Mouse (Mus musculus): ENCODE measurements around the gene Abcd3. TPM values are rescaled to one million over a fixed set of nuclear protein-coding genes. Genes with fewer than 3 reads are reported as not detected.
A peak's percentile ranks its signal among the peaks of the same experiment; 100 is the strongest.

Gene Abcd3
- polyA plus RNA-seq, 1 experiment from 2014 or later: 39.1 TPM

- Histone ChIP-seq H3K4me1 (replicated peaks) (peaks cover 40% of the 10 kb centered on the region), H3K27ac (0 out of 2 replicates have a peak overlapping the region, but pooled peaks have one; percentile 82), H3K27me3 (ENCODE audit: insufficient read depth, poor library complexity, severe bottlenecking) (peaks cover 70% of the 10 kb centered on the region), H3K9me3 (no peaks in the 10 kb centered on the region), H3K36me3 (no peaks in the 10 kb centered on the region), H3K4me3 (peak overlapping the region; percentile 69)
- DNase-seq (ENCODE audit: low spot score): no peak
- 8% methylated on average over 20 of the region's 20 CpGs for WGBS
These were observed 91.1 kb downstream of the Abcd3 start for GRCm38 (mm10) chr3:121723968-121724524.

DNA sequence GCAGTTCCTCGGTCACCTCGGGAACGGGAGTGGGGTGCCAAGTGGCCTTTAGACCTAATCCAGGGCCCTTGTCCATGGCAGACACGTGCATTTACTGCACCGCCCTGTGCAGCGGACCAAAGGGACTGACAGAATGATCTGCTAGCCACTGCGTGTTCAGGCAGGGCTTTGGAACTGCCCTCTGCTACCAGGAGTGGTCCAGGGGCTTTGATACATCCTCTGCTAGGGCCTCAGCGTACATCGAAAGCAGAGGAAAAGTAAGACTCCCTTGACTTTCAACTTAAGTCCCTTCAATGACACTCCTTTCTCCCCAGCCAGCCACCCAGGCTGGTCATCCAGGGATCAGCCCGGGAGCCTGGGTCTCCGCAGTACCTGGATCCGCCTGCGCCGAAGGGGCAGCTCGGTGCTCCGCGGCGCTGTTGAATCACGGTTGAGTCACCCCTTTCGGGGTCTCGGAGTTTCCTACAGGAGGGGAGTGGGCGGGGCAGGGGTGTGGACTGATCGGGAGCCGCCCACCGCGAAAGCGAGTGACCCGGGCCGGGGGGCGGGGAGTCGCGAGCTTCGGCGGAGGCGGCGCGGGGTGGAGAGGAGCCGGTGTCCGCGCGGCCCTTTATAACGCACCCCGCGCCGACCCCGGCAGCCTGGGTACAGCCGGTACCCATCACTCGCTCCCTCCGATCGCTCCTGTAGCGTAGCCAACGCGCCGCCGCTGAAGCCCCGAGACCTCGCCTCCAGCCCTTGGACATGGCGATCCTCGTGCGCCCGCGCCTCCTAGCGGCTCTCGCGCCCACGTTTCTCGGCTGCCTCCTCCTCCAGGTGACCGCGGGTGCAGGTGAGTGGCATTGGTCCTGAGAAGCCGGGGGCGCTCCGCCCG is 91.9 kb downstream of the Abcd3 start, which contains the start of gene F3:
TSS of gene F3 (plus strand) at position 567 of the 874 bp plus-strand sequence.
- Histone ChIP-seq H3K9me3 (no peaks in the 10 kb centered on the region), H3K27me3 (ENCODE audit: insufficient read depth, poor library complexity, severe bottlenecking) (peaks cover 72% of the 10 kb centered on the region), H3K4me1 (replicated peaks) (peaks cover 38% of the 10 kb centered on the region), H3K4me3 (peak within 1 kb of the TSS; percentile 69), H3K27ac (peak within 1 kb of the TSS; percentile 82), H3K36me3 (no peaks in the 10 kb centered on the region)
- DNase-seq (ENCODE audit: low spot score): peak; percentile 85
- WGBS: under 1% methylated on average over 73 of the region's 73 CpGs

- no peak for DNase-seq (ENCODE audit: low spot score)
- H3K27ac ChIP-seq: no peak overlapping the region
- no peaks in the 10 kb centered on the region for H3K9me3 ChIP-seq
- H3K4me1 ChIP-seq (replicated peaks): peaks cover 38% of the 10 kb centered on the region
- H3K36me3 ChIP-seq: no peaks in the 10 kb centered on the region
- peaks cover 68% of the 10 kb centered on the region for H3K27me3 ChIP-seq (ENCODE audit: insufficient read depth, poor library complexity, severe bottlenecking)
- WGBS: 64% methylated on average over 7 of the region's 7 CpGs
- H3K4me3 ChIP-seq: no peak overlapping the region
These were observed 93.4 kb downstream of the Abcd3 start for GRCm38 (mm10) chr3:121721691-121722070.

DNA sequence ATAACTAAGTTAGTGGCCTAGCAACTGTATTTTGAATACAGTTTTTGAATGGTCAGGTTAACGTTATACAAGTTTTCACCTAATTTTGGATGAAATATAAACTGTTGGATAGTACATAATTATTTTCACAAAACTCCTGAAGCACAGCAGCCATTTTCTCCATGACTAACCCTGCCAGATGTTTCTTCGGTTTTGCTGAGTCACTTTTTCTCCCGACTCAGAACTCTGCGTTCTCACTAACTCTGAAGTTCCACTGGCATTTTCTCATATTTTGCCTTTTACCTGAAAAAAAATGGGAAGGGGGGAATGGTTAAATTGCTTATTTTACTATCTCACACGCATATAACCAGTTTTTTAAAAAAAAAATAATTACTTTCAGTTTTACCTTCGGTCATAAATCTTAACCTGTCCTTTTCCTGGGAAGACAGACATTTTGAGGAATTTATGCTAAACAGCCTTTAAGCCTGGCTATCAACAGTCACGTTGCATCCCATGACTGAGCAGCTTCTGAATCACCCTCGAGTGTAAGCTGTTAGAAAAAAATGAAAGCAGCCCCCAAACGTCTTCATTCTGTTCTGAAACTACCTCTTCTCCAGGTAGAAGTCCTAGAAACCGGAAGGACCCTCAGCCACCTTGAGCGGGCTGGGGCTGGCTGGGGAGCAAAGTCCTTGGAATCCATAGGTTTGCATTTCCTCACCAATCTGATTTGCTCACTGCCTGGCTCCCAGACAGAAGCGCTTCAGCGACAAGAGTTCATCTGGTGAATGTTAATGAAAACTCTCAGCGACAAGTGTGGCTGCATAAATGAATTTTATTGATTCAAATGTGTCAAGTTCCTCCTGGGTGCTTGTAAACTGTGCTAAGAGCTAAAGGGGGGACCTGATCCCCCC is 94.1 kb downstream of the Abcd3 start:
- H3K9me3 ChIP-seq: no peaks in the 10 kb centered on the region
- peaks cover 38% of the 10 kb centered on the region for H3K4me1 ChIP-seq (replicated peaks)
- DNase-seq (ENCODE audit: low spot score): no peak
- H3K27ac ChIP-seq: no peak overlapping the region
- peaks cover 64% of the 10 kb centered on the region for H3K27me3 ChIP-seq (ENCODE audit: insufficient read depth, poor library complexity, severe bottlenecking)
- H3K36me3 ChIP-seq: no peaks in the 10 kb centered on the region
- H3K4me3 ChIP-seq: no peak overlapping the region
- 58% methylated on average over 14 of the region's 14 CpGs for WGBS

- Histone ChIP-seq H3K27me3 (ENCODE audit: insufficient read depth, poor library complexity, severe bottlenecking) (peaks cover 51% of the 10 kb centered on the region), H3K9me3 (no peaks in the 10 kb centered on the region), H3K4me1 (replicated peaks) (peaks cover 38% of the 10 kb centered on the region), H3K36me3 (no peaks in the 10 kb centered on the region), H3K4me3 (no peak overlapping the region), H3K27ac (no peak overlapping the region)
- DNase-seq (ENCODE audit: low spot score): no peak
- 72% methylated on average over 3 of the region's 3 CpGs for WGBS
These were observed 95.4 kb downstream of the Abcd3 start for GRCm38 (mm10) chr3:121719701-121720100.

- Histone ChIP-seq H3K27ac (no peak overlapping the region), H3K9me3 (no peaks in the 10 kb centered on the region), H3K27me3 (ENCODE audit: insufficient read depth, poor library complexity, severe bottlenecking) (peaks cover 40% of the 10 kb centered on the region), H3K4me3 (no peak overlapping the region), H3K4me1 (replicated peaks) (peaks cover 29% of the 10 kb centered on the region), H3K36me3 (no peaks in the 10 kb centered on the region)
- WGBS: 71% methylated on average over 8 of the region's 8 CpGs
- DNase-seq (ENCODE audit: low spot score): no peak
These were observed 96.4 kb downstream of the Abcd3 start for GRCm38 (mm10) chr3:121718679-121719078.

DNA sequence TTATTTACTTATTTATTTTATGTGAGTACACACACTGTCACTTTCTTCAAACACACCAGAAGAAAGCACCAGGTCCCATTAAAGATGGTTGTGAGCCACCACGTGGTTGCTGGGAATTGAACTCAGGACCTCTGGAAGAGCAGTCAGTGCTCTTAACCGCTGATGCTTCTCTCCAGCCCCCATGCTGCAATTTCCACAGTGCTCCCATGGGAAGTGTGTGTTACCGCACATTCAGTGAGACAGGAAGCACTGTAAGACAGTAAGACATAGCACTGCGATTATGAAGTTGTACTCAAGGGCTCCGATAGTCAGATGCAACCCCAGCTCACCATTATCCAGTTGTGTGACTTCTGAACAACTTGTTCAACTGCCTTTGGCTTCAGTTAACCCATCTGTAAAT is 98.6 kb downstream of the Abcd3 start:
- peaks cover 24% of the 10 kb centered on the region for H3K27me3 ChIP-seq (ENCODE audit: insufficient read depth, poor library complexity, severe bottlenecking)
- H3K4me3 ChIP-seq: no peak overlapping the region
- DNase-seq (ENCODE audit: low spot score): no peak
- no peak overlapping the region for H3K27ac ChIP-seq
- no peaks in the 10 kb centered on the region for H3K36me3 ChIP-seq
- H3K9me3 ChIP-seq: no peaks in the 10 kb centered on the region
- H3K4me1 ChIP-seq (replicated peaks): peaks cover 11% of the 10 kb centered on the region
- WGBS: 88% methylated on average over 5 of the region's 5 CpGs

DNA sequence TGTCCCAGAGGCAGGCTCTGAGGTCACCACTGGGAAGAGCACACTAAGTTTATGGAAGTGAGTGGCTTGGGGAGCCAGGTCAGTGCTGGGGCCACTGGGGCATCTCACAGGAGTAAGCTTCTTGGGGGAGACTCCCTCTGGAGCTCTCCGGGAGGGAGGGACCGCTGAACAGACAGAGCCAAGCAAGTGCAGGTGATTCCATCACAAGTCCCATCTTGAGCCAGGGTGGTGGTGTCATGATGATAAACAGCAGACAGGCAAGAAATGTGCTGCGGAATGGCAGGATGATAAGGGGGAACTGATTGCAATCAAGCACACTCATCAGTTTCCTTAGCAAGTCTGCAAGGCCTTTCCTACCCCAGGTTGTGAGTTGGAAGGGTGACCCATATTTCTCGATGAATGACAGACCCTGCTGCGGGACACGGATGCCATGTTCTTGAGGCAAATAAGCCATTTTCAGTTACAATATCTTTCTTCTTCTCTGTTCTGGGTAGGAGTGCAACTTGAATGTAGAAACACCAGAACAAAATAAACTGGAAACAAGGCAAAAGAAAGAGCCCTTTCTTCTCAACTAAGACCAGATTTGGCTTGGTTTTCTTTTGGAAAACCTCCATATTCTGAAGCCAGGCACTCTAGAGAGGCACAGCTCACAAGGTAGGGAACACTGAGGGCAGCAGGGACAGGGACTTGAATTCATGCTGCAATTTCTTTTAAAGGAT is 99.2 kb downstream of the Abcd3 start:
- H3K9me3 ChIP-seq: no peaks in the 10 kb centered on the region
- H3K4me3 ChIP-seq: no peak overlapping the region
- no peak overlapping the region for H3K27ac ChIP-seq
- DNase-seq (ENCODE audit: low spot score): no peak
- WGBS: 90% methylated on average over 6 of the region's 6 CpGs
- H3K4me1 ChIP-seq (replicated peaks): peaks cover 7% of the 10 kb centered on the region; the same call in 1 of the 2 replicates
- peaks cover 18% of the 10 kb centered on the region for H3K27me3 ChIP-seq (ENCODE audit: insufficient read depth, poor library complexity, severe bottlenecking)
- H3K36me3 ChIP-seq: no peaks in the 10 kb centered on the region

DNA sequence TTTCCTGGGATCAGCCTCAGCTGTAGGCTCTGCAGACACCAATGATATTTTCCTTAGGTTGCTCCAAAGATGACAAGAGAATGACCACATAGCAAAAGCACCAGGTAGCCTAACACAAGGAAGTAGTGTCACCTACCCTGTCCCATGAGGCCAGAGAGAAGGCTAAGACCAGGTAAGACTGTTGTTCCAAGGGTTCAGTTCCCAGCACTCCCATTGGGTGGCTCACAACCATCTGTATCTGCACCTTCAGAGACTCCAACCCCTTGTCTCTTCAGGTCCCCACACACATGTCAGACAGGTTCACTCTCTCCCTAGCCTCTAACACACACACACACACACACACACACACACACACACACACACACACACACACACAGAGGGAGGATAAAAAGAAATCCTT is 99.8 kb downstream of the Abcd3 start:
- H3K36me3 ChIP-seq: no peaks in the 10 kb centered on the region
- H3K4me3 ChIP-seq: no peak overlapping the region
- H3K27me3 ChIP-seq (ENCODE audit: insufficient read depth, poor library complexity, severe bottlenecking): peaks cover 14% of the 10 kb centered on the region
- no peak overlapping the region for H3K27ac ChIP-seq
- no peak for DNase-seq (ENCODE audit: low spot score)
- no peaks in the 10 kb centered on the region for H3K9me3 ChIP-seq
- peaks cover 7% of the 10 kb centered on the region; the same call in 1 of the 2 replicates for H3K4me1 ChIP-seq (replicated peaks)

GRCm38 (mm10) chr3:121714461-121714860 is 100.6 kb downstream of the Abcd3 start:
- no peaks in the 10 kb centered on the region for H3K9me3 ChIP-seq
- H3K36me3 ChIP-seq: no peaks in the 10 kb centered on the region
- no peak for DNase-seq (ENCODE audit: low spot score)
- 94% methylated on average over 2 of the region's 2 CpGs for WGBS
- peaks cover 6% of the 10 kb centered on the region; the same call in 1 of the 2 replicates for H3K4me1 ChIP-seq (replicated peaks)
- H3K27me3 ChIP-seq (ENCODE audit: insufficient read depth, poor library complexity, severe bottlenecking): peaks cover 6% of the 10 kb centered on the region
- no peak overlapping the region for H3K4me3 ChIP-seq
- H3K27ac ChIP-seq: no peak overlapping the region

DNA sequence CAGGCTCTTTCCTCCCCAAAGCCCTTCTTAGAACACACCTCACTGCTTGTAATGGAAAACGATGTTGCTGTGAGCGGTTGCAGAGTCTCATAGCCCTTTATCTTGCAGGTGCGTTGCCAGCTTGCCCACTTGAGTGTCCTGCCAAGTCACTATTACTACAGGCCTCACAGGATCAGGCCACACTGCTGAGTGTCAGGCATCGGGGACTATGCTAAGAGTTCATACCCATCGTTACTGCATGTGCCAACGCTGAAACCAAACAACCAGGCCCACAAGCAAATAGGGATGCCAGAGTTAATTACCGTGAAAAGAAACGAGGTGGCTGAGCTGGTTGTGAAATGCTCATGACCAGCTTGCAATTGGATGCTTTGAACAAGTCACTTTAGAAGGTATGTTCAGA is 101.3 kb downstream of the Abcd3 start:
- Histone ChIP-seq H3K4me3 (no peak overlapping the region), H3K4me1 (replicated peaks) (no peaks in the 10 kb centered on the region; the same call in 1 of the 2 replicates), H3K9me3 (no peaks in the 10 kb centered on the region), H3K27ac (no peak overlapping the region), H3K36me3 (no peaks in the 10 kb centered on the region), H3K27me3 (ENCODE audit: insufficient read depth, poor library complexity, severe bottlenecking) (peaks cover under 1% of the 10 kb centered on the region; the same call in 1 of the 2 replicates)
- WGBS: 83% methylated on average over 8 of the region's 8 CpGs
- no peak for DNase-seq (ENCODE audit: low spot score)

DNA sequence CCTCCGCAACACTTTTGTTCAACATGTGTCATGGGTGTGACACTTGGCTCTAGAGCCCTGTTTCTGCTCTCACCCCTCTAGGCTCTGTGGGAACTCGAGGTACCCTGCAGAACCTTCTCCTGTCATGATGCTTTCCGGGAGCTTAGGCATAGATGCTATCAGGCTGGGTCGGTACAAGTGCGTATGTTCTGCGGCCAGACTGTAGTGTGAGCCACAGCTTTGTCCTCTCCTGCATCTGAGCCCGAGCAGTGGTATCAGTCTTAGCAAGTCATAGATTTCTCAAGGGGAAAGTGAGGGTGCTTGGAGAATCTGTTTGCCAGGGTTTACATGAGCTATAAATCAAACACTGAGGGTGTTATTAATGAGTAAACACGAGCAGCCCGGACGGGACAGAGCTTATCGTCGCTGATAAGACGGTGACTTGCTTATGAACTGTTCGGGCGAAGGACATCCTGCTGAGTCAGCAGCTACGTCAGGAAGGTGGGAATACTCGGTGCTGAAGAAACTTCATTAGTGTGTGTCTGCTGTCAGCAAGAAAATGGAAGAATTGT is 101.9 kb downstream of the Abcd3 start:
- H3K27me3 ChIP-seq (ENCODE audit: insufficient read depth, poor library complexity, severe bottlenecking): no peaks in the 10 kb centered on the region; the same call in 1 of the 2 replicates
- no peak overlapping the region for H3K4me3 ChIP-seq
- H3K36me3 ChIP-seq: no peaks in the 10 kb centered on the region
- WGBS: 87% methylated on average over 17 of the region's 17 CpGs
- no peaks in the 10 kb centered on the region for H3K9me3 ChIP-seq
- DNase-seq (ENCODE audit: low spot score): no peak
- H3K4me1 ChIP-seq (replicated peaks): no peaks in the 10 kb centered on the region; the same call in 1 of the 2 replicates
- H3K27ac ChIP-seq: no peak overlapping the region
